Mouse (Mus musculus) T-cell, adult 2 months (primary cell): ENCODE results near the gene 9930021J03Rik.

Source experiments
- DNase-seq: peaks from one replicate; pipeline ENCODE4 v3.0.0; 2022; ENCODE audit warnings: low spot score

9930021J03Rik gene

DNA sequence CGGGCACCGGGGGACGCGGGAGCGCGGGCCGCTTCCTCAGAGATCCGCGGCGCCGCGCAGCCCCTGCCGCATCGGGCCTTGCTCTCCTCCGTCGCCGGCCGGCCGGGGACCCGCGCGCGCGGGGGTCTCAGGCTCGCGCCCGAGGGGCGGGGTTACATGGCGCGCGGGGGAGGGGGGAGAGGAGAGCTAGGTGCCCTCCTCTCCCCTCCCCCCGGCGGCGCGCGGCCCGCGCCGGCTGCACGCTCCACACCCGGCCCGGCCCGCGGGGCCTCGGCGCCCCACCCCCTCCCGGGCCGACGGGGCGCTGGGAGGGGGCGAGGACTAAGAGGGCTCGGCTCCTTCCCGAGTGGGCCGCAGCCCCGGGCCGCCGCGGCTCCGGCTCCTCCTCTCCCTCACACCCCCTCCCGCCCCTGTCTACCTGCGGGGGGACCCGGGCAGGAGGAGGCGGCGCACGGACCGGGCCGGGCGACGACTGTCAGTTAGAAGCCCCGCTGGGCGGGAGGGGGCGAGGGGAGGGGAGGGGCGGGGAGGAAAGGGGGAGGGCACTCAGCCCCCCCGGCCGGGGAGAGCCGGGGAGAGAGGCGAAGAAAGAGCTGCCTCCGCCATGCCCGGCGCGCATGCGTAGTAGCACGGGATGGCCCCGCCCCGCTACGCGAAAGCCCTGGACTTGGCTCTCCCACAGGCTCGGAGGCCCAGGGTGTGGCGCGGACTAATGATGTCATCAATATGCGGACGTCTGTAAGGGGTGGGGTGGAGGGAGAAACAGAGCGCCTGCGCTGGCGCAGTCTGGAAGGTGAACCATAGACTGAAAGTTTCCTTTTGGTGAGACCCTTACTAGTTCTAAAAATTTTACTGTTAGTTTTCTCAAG, at the start of gene 9930021J03Rik:
9930021J03Rik (minus strand) TSS at position 73 of the 869 bp plus-strand sequence.
- peak; percentile 99 for DNase-seq

DNA sequence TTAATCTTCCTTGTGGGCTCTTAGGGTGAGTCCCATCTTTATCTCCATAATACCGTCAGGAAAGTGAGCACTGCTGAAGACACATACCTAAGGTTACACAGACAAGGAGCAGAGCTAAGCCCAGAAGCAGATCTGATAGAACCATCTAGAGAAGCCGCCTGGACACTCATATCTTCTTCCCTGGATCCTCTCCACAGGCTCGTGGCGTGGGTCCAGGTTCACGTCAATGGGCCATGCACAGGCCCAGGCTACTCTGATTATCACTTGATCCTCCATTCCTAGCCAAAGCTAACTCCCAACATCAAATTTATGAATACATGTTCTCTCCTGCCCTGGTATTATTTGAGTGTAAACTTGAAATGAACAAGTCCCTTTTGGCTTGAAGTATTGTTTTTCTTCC, 47.9 kb upstream of the 9930021J03Rik start:
- no peak for DNase-seq

DNA sequence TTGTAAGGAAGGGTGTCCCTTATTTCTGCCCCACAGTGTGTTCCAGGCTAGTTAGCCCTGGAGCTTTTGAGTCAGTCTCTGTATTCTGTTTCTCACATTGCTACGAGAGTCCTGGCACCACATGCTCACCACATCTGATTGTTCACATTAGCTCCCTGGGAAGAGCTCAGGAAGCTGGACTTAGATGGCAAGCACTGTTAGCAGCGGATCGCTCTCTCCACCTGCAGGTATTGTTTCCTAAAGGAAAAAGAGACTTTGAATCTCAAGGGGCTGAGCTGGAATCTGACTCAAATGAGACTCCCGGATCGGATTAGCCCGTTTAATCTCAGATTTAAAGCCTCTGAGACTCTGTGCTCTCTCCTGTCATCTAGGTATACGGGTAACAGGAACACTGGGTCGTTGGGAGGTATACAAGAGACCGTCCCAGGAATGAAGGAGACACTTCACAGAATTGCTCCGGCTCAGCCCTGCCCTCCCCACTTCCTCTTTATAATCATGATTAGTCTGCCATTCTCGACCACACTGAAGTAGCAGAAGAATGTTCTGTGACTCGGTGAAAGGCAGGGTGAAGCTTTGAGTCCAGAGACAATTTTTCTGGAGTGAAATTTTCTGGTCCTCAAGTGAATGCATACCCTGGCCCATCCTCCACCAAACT, 45.4 kb upstream of the 9930021J03Rik start:
- no peak for DNase-seq

DNA sequence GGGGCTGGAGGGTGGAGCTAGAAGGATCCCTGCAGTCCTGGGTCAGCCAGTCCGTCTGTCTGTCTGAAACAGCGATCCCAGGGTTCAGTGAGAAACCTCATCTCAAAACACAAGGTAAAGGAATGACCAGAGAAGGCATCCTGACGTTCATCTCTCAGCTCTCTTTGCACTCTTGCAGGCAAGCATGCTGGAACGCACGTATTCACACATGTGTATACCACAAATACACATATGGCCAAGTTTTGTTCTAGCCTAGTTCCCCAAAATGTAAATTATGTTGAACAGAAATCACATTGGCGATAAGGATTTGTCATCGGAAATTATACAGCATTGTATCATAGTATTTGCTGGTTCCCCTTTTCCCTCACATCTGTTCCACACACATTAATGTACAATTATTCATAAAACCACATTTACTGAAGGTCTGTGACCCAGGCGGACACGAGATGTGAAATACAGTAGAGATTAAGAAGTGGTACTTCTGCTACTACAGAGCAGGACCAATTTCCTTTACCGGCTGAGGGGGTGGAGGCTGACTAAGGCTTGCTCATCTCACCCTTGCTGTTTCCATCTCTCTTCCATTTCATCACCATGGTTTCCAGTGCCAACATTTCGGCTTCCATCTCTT, 44.2 kb upstream of the 9930021J03Rik start:
- DNase-seq, result no peak

DNA sequence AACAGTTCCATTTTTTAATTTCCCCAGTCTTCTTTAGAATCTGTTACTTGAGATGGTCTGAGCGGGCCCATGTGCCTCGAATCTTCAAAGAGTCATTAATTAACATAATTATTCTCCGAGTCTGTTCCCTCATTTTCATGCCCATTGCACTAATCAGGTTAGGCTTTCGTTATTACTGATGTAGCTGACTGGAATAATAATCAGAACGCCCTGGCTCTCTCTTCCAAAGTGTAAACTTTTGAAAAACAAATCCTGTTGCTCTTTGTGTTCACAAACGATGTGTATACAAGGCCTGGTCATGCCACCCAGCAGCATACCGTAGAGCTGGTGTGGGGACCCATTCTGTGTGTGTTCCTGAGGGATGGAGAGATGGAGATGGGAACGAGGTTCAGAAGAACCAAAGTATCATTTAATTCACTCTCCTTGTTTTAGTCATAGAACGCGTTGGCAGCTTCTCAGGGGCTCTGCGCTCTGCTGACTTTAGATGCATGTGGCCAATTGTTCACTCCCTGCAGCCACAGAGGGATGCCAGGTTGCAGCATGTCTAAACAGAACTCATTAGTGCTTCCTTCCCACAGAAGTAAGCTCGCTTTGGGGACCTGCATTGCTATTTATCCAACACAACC, 38.4 kb upstream of the 9930021J03Rik start:
- no peak for DNase-seq

DNA sequence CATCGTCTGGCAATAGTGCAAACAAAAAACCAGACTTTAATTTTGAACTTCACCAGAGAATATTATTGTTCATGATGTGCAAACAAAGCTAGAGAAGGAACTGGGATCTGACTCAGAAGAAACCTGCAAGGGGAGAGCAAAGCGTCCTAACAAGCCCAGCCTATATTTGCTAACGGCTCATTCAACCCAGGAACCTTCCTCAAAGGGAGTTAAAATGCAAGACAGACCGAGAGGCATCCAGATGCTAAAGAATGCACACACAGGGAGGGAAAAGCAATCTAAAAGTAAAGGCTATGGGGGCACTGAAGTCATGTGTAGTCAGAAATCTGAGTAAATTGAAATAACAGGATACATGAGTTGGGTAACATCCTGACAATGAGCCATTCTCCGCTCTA, 37.8 kb upstream of the 9930021J03Rik start:
- no peak for DNase-seq

DNA sequence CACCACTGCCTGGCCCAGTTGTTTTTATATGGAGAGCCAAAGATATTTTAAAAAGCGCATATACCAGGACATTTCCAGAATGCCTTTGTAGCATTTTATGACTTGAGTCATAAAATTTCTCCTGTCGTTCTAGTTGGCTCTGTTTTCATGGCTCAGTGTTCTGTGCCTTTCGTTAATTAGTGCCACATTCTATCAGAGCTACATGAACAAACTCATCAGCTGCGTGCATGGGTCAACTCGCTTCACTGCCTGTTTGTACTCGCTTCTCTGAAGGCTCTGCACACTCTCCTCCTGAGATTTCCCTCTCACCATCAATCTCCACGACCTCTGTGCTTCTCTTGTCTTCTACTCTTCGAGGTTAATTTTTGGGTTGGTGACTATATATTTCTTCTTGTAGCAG, 37.2 kb upstream of the 9930021J03Rik start:
- no peak for DNase-seq

DNA sequence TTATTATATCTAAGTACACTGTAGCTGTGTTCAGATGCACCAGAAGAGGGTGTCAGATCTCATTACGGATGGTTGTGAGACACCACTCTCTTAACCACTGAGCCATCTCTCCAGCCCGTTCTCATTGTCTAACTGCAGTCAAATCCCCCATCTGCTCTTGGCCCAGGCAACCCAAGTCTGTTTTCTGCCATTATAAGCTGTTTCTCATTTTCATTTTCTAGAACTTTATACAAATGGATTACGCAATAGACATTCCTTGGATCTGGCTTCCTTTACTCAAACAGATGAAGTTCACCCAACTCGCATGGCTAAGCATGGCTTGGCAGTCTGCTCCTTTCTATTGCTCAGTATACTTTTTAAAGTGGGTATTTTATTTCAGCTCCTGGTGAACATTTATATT, 34.9 kb upstream of the 9930021J03Rik start:
- no peak for DNase-seq

DNA sequence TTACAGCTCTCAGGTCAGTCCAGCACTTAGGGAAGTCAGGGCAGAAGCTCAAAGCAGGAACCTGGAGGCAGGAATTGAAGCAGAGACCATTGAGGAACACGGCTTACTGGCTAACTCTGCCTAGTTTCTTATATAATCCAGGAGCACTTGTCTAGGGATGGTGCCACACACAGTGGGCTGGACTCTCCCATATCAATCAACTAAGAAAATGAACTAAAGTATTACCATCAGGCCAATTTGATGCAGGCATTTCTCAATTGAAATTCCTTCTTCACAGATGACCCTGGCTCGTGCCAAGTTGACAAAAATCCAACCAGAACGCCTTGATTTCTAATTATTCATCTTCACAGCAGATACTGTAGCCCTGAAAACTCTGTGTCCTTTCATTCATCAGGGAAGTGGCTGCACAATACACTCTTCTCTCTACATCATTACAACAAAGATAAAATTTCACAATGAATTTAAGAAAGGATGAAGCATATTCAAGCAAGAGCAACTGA, 32.9 kb upstream of the 9930021J03Rik start:
- DNase-seq, result no peak

DNA sequence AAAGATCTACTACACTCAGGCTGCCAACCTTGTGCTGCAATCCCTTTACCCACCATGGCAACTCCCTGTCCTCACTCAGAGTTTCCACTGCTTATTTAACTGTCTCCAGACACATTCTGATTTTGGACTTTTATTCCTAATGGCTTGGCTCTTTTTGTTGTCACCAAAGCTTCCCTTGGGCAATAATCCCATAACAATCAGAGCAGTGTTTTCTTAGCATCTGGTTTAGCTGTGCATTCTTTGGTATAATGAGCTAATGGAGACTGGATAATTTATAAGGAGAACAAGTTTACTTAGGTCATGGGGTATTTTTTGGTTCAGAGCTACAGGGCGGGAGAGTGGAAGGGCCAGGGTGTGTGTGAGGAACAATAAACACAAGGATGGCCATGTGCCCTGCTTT, 32.4 kb upstream of the 9930021J03Rik start:
- no peak for DNase-seq

DNA sequence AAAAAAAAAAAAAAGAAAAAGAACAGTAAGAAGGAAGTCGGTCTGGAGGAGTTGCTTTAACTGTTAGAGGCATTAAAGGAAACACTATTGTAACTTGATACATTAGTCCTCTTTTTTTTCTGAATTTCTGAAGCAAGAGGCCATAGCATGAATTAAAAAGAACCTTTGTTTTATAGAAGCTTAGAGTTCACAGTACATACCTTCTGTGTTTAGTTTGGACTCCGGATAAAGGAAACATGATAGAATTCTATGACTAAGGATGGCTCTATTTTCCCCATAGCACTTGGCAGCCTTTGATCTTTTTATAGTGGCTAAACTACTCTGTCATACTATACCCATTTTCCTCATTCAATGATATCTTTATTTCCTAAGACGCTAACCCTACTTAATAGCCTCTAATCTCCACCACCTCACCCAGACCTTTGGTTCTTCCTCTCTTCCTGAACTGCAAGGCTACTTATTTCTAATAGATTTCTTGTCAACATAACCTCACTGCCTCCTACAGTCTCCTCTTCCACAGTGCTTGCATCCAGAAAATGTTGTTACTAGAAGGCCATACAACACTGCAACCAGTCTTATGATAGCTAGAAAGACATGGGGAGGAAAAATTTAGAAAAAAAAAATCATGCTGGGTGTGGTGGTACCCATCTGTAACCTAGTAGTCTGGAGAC, 29.7 kb upstream of the 9930021J03Rik start:
- no peak for DNase-seq

DNA sequence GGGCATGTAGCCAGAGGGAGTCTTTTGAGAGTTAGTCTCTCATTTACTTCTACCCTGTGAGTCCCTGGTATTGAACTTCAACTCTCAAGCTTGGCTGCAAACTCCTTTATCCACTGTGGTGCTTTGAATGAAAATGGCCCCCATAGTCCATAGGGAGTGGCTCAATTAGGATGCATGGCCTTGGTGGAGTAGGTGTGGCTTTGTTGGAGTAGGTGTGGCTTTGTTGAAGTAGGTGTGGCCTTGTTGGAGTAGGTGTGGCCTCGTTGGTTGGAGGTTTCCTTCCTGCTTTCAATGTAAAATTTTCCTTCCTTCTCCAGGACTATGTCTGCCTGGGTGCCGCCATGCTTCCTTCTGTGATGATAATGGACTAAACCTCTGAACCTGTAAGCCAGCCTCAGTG, 25.1 kb upstream of the 9930021J03Rik start:
- no peak for DNase-seq

DNA sequence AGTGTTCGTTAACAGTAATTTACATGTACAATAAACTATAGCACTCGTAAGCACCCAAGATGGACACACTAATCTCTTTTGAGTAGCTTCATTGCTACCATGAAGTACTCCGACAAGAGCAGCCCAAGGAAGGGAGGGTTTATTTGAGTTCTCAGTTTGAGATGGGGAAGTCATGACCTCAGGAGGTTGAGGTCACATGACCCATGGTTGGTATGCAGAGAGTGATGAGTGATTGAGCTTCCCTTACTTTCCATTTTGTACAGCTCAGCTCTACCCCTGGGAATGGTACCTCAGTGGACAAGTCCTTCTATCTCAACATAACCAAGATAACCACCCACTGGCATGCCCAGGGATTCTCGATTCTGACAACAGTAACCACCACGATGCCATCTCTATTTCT, 22.8 kb upstream of the 9930021J03Rik start:
- no peak for DNase-seq

DNA sequence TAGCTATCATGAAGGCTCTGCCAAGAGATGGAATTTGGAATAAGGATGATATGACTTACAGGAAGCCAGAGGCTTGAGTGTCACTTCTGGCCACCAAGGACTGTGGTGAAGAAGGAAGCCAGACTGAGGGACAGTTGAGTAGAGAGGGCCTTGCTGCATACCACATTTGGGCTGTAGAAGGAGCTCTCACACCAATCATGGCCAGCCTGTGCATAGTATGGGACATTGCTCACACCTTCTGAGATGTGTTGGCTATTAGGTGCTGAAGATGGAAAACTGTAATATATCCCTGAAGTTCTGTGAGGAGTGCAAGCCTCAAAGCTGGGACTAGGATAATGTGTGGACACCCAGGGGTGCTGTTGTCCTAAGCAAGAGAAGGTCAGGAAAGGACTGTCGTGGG, 20.9 kb upstream of the 9930021J03Rik start:
- DNase-seq, result no peak

DNA sequence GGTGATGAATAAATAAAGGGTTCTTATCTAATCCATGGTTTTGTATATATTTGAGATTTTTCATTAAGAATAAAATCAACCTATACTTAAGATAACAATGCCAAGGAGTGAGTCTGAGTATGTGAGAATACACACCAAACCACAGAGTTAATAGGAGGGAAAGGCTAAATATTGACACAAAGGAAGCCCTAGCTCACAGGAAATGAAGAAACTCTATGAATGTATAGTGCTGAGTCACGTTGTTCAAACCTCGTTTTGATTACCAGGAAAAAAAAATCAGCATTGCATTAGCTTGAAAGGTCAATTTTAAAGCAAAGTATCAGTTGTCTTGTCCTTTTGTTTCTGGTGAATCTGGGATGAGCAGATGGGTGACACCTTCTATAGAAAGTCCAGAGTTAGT, 19.2 kb upstream of the 9930021J03Rik start:
- DNase-seq, result no peak

DNA sequence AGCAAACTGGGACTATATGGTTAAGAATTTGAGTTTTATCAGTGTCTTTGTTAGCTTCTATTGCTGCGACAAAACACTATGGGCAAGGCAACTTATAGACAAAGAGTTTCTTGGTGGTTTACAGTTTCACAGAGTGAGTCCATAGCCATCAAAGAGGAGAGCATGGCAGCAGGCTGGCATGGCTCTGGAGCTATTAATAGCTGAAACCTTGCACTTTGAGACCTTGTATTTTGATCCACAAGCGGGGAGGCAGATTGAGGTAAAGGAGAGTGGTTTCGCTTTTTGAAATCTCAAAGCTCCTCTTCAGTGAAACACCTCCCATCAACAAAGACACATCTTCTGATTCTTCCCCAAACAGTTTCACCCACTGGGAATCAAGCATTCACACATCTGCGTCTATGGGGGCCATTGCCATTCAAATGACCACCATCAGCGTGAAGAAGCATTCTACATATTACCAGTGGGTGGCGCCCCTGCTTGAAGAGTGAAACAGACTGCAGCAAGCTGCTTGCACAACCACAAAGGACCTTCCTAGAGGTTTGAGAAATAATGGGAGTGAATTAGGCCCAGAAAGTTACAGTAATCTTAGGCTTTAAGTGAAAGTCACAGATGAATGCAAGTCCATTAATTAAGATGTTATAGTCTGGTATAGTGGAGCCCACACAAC, 18.4 kb upstream of the 9930021J03Rik start:
- peak; percentile 12 for DNase-seq

DNA sequence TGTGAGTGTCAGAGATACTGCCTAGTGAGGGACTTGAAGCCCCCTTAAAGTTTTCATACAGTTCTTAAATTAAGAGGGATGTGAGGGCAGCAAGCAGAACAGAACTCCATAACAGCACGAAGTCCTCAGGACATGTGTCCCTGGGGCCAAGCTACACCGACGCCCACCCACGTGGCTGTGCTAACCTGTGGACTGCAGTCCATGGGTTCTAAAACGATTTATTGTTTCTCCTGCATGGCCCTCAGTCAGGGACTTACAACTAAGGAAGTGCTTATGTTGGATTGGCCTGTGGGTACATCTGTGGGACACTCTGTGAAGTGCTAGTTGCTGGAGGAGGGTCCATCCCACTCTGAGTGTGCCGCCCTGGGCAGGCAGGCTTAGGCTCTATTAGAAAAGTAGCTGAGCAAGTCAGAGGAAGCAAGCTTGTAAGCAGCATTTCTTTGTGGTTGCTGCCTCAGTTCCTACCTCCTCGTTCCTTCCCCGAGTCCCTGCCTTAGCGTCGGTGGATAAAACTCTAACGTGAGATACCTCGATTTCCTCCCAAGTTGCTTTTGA, 17.7 kb upstream of the 9930021J03Rik start:
- no peak for DNase-seq

DNA sequence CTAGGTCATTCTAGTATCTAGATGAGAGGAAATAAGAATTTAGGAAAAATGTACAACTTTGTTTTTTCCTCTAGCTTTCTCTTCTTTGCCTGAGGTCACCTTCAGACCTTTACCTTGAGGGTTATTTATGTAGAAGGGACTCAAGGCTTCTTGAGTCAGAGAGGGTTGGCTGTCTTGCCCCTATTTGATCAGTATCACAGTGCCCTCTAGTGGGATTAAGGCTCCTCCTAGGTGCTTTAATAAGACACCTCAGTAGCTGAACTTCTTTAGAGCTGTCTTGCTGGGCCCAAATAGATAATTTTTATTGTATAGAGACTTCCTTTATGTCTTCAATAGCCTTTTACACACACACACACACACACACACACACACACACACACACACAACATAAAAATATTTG, 15.2 kb upstream of the 9930021J03Rik start:
- peak; percentile 56 for DNase-seq

DNA sequence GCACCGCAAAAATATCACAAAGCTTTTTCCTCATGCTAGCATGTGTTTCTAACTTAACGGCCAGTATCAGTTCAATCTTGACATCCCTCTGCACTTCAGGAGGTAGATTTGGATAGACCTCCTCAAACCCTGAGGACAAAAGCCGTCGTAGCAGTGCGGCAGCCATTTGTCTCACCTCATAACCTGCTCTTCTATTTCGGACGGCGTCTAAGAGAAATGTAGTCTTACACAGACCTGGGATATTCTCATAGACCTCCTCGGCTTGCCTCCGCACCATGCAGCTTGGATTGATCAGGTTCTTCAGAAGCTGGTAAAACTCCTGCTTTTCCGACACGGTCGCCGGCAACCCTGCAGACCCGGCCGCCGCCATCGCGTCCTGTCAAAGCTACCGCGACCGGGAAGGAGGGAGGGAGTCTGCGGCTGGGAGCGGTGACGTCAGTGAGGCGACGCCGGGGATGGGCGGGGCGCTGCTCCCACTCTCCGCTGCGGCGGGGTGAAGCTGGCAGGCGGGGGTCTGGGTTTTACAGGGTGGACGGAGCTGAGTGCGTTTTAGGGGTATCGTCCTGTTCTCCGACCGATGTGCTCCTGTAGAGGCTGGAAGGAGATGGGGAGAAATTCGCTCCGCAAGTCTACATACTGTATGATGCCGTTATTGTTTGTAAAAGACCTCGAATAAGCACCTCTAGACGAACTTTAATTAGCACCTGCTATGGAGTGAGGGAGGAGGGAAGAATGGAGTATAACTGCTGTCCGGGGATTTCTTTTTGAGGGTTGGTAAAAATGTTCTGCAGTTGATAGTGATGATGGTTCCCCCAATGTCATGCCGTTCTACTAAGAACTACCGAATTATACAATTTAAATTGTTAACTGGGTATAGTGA, 7.0 kb upstream of the 9930021J03Rik start, which contains the start of gene Ranbp6:
Ranbp6 (minus strand) TSS at position 394 of the 880 bp plus-strand sequence.
- DNase-seq, result peak; percentile 91

DNA sequence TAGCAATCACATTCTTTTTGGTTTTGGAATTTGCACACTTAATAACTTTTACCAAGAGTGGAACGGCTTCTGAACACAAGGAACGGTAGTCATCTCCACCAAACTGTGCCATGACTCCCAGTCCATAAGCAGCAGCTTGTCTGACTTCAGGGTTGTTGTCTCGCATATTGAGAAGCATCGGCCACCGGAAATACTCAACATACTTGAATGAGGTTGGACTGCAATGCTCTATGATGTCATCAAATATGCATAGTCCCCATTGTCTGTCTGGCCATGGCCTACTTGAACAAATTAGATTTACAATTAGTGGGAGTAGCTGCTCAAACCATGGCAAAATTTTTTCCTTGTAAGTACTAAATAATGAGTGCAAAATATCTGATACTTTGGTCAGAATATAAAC, 4.2 kb upstream of the 9930021J03Rik start:
- DNase-seq, result no peak
